Mouse (Mus musculus) lung, postnatal 25 days (tissue): Measurements from ENCODE around the gene Taar7d.
"Not testable (repeated sequence)": the region's sequence is repeated elsewhere in the genome, so short reads cannot be mapped to it uniquely, and the experiment has no call there.

Source experiments
- DNase-seq: peaks from one replicate; pipeline ENCODE4 v3.0.0; 2022; ENCODE audit warnings: low spot score

Gene Taar7d

DNA sequence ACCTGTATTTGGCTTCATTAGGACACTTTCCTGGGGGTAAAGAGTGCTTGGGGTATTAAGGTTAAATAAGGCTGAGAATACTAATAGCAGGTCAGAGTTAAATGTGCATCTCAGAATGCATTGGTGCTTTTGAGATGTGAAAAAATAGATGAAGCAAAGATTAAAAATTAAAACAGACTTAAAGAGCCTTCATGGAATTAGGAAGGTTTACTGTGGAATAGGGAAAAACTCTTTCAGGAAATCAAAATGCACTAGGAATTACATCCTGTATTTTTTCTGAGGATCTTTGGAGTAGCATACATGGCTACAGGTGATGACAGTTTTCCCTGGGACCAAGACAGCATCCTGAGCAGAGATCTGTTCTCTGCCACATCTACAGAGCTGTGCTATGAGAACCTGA lies at the start of gene Taar7d:
Gene Taar7d (plus strand): TSS at position 301 of the 400 bp plus-strand sequence.
- DNase-seq, result no peak

DNA sequence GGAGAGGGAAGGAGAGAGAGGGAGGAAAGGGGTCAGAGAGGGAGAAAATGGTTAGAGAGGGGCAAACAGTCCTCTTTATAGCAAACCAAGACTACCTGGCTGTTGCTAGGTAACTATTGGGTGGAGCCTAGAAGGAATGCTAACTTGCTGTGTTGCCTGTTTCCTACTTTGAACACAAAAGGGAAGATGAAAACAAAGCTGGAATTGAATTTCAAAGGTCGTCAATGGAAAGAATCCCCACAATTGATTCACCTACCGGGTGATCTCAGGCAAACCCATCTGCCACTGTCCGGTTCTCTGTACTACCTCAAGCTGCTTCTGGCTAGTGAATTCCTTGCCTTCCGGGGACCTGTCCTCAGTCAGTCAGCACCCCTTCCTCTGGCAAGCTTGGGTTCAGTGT lies 49.1 kb upstream of the Taar7d start:
- no peak for DNase-seq

GRCm38 (mm10) chr10:23978901-23979705 lies 47.9 kb upstream of the Taar7d start:
- peak; percentile 61 for DNase-seq

GRCm38 (mm10) chr10:23985546-23985945 lies 41.5 kb upstream of the Taar7d start, which contains the start of gene Taar6:
Gene Taar6 (minus strand): TSS chr10:23985646.
- DNase-seq, result no peak

DNA sequence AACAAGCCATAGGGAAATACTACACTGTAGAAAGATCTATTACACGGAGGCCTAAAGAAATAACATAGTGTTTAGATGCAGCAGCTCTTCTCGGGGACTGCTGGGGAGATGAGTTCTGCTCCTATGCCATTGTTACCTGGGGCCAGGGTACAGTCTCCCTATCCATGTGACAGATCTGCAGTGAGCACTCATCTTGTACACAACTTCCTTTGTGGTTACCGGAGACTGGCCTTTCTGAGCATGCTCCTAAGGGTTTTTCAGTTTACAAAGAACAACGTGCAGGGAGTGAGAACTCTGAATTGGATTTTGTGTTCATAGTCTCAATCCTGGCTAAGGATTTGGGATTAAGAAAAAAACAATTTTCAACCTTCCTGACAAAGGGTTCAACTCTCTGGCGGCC lies 40.6 kb upstream of the Taar7d start:
- no peak for DNase-seq

DNA sequence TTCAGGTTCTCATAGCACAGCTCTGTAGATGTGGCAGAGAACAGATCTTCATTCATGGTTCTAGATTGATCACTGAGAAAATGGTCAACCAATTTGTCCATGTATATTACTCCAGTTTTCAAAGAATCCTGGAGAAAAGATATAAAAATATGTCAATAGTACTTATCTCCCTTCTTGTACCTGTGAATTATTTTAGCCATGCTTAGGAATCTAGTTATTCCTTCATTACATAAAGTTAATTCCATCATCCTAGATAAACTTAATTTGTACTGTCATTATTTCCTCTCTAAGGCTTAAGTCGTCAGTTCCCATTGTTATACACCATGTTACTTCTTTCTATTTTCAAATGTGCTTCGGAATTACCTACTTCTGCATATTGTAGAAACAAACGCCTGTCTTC lies 33.6 kb upstream of the Taar7d start, which contains the start of gene Taar7a:
Gene Taar7a (minus strand): TSS at position 101 of the 400 bp plus-strand sequence.
- no peak for DNase-seq

DNA sequence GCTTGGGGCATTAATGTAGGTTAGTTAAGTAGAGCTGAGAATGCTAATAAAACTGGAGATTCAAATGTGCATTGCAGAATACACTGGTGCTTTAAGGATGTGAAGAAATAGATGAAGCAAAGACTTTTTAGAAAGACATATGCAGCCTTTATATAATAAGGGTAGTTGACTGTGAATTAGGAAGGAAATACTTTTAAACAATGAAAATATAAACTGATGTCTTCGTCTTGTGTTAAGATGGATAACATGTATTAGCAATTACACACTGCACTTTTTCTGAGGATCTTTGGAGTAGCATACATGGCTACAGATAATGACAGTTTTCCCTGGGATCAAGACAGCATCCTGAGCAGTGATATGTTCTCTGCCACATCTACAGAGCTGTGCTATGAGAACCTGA lies 27.4 kb upstream of the Taar7d start, which contains the start of gene Taar7b:
Gene Taar7b (plus strand): TSS at position 301 of the 400 bp plus-strand sequence.
- DNase-seq, result no peak

- no peak for DNase-seq
These were observed 20.6 kb upstream of the Taar7d start for GRCm38 (mm10) chr10:24006442-24006841.

GRCm38 (mm10) chr10:24007034-24007433 lies 20.0 kb upstream of the Taar7d start:
- DNase-seq, result no peak

DNA sequence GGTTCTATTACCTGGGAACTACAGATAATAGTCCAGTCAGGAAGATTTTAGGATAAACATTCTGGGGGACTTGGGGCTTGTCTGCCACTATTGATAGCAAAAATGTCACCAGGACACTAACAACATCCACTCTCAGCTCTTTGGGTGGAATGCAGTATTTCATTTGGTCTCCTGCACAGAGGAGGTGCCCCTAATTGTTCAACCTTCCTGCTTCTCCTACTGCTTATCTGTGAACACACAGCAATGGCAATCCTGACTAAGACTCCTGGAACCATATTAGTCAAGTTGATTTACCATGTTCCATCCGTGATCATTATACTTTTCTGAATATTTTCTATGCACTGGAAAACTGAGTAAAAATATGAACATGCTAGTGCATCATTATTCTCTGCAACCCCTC lies 18.9 kb upstream of the Taar7d start:
- no peak for DNase-seq

DNA sequence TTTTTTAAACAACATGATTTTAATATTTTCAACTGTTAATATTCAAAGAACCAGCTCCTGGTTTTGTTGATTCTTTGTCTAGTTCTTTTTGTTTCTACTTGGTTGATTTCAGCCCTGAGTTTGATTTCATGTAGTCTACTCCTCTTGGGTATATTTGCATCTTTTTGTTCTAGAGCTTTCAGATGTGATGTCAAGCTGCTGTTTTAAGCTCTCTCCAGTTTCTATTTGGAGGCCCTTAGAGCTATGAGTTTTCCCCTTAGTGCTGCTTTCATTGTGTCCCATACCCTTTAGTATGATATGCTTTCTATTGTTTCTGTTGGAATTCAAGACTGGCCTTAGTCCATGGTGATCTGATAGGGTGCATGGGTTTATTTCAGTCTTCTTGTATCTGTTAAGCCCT lies 4.3 kb downstream of the Taar7d start:
- DNase-seq, result no peak

- DNase-seq, result no peak
These were observed 10.3 kb downstream of the Taar7d start, which contains the start of gene Taar7e for GRCm38 (mm10) chr10:24037314-24037713. Gene Taar7e (plus strand): TSS chr10:24037614.

DNA sequence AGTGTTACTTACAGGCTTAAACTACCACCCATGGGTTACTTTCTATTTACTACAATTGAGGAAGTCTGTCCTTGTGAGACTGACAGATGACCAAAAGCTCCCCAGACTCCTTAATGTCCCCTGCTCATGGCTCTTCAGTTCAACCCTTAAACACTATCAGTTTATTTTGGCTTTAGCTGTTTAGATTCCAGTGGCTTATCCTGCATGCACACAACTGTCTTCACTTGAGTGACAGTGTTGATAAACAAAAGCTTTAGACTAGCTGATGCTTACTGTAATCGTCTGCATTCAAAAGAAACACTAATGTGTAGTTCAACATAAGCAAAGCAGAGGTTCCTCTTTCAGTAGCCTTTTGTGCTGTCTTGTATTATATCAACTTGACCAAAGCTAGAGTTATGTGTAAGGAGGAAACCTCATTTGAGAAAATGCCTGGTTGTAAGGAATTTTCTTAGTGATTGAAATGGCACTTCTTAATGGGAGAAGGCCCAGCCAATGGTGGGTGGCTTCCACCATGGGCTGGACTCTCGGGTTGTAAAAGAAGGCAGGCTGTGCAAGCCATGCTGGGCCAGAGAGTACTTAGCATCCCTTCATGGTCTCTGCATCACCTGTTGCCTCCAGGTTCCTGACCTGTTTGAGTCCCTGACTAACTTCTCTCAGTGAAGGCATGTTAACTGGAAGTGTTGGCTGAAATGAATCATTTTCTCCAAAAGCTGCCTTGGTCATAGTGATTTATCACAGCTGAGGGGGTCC lies 13.3 kb downstream of the Taar7d start:
- DNase-seq, result no peak

DNA sequence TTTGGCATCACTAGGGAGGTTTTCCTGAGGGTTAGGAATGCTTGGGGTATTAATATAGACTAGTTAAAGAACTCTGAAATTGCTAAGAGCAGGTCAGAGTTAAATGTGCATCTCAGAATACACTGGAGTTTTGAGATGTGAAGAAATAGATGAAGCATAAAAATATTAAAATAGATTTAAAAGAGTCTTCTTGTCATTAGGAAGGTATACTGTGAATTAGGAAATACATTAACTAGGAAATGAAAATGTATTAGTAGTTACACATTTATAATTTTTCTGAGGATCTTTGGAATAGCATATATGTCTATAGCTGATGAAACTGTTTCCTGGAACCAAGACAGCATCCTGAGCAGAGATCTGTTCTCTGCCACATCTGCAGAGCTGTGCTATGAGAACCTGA lies 22.2 kb downstream of the Taar7d start, which contains the start of gene Taar7f:
Gene Taar7f (plus strand): TSS at position 301 of the 400 bp plus-strand sequence.
- DNase-seq, result no peak

GRCm38 (mm10) chr10:24052039-24052438 lies 25.0 kb downstream of the Taar7d start:
- no peak for DNase-seq

DNA sequence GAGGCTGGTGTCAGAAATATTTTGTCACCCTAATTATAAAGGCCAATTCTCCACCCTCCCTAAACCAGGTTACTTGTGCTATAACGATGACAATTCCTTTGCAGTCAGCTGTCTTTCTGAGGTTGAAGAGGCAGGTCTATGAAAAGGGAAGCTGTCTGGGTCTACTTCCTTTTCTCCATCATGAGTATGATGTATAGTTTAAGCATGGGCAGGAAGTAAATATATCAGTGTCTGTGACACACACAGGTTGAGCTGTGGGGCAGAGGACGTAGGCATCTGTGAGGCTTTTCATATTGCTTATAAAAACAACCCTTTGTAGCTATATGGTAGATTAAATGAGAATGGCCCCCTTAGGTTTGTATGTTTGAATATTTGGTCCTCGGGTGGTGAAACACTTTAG lies 32.0 kb downstream of the Taar7d start:
- DNase-seq, result no peak

GRCm38 (mm10) chr10:24074751-24075150 lies 47.7 kb downstream of the Taar7d start:
- not testable (repeated sequence) for DNase-seq

GRCm38 (mm10) chr10:24076200-24076599 lies 49.2 kb downstream of the Taar7d start, which contains the start of gene Taar8a:
Gene Taar8a (plus strand): TSS chr10:24076500.
- not testable (repeated sequence) for DNase-seq
